Mouse (Mus musculus) limb, embryonic 15.5 days (tissue): Measurements from ENCODE around the gene Rbm38. TPM values are rescaled to one million over a fixed set of nuclear protein-coding genes. Genes with fewer than 3 reads are reported as not detected.

Source experiments
- ATAC-seq: fragments of 200-750 bp; cut with Nextera tagmentation; 2 replicates; pipeline ENCODE4 v1.8.0; 2017; ENCODE audit warnings: low read depth, moderate TSS enrichment; ENCODE audit not compliant: insufficient number of reproducible peaks, low FRiP score, low TSS enrichment
- H3K27ac ChIP-seq: fragments of 300-500 bp; sonication (generic); 2 replicates; pipeline ENCODE4 v1.5.1; 2015; ENCODE audit warnings: moderate library complexity, mild to moderate bottlenecking, inconsistent platforms
- H3K27me3 ChIP-seq: fragments of 300-500 bp; sonication (generic); 2 replicates; pipeline ENCODE4 v1.6.1; 2015; ENCODE audit warnings: inconsistent platforms
- H3K36me3 ChIP-seq: fragments of 300-500 bp; sonication (generic); 2 replicates; pipeline ENCODE4 v1.6.1; 2015; ENCODE audit warnings: inconsistent platforms
- H3K4me1 ChIP-seq: fragments of 300-500 bp; sonication (generic); 2 replicates; pipeline ENCODE4 v1.6.1; 2015; ENCODE audit warnings: inconsistent platforms
- H3K4me2 ChIP-seq: fragments of 300-500 bp; sonication (generic); 2 replicates; pipeline ENCODE4 v1.6.1; 2015; ENCODE audit warnings: mild to moderate bottlenecking, inconsistent platforms
- H3K4me3 ChIP-seq: fragments of 300-500 bp; sonication (generic); 2 replicates; pipeline ENCODE4 v1.5.1; 2015; ENCODE audit warnings: mild to moderate bottlenecking, inconsistent platforms
- H3K9ac ChIP-seq: fragments of 300-500 bp; sonication (generic); 2 replicates; pipeline ENCODE4 v1.6.1; 2015; ENCODE audit warnings: inconsistent platforms
- H3K9me3 ChIP-seq: fragments of 300-500 bp; sonication (generic); 2 replicates; pipeline ENCODE4 v1.6.1; 2016; ENCODE audit warnings: inconsistent platforms
- WGBS: fragments of 180-500 bp; shearing (Covaris S2); methylation state at CpG from one replicate; pipeline ENCODE4 v1.1.7; 2015; 5-methylcytosine and 5-hydroxymethylcytosine counted together
- polyA plus RNA-seq: library from polyadenylated mRNA; unstranded; fragments of >200 nt; fragmentation: Nextera tagmentation; extraction: Ambion mirVana; gene quantifications from 2 replicates; pipeline ENCODE4 v1.2.1, GENCODE M21; 2015

Rbm38 gene
- 21.9 and 37.9 TPM in 2 replicates for polyA plus RNA-seq

DNA sequence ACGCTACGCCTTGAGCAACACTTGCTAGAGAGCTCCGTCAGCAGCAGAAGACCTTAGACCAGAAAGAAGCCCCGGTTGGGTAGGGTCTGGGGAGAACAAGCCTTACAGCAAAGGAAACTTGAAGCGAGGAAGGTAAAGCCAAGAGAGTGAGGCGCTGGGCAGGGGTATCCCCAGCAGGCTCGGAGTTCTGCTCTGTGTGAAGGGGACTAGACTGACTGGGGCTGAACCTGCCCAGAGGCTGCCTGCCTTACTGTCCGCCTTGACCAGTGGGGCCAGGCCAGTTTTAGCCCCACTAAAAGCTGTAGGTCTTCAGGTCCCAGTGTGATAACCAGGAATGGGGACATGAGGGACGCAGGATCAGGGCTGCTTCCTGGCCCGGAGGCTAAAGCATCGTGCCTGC lies at the start of gene Rbm38:
Gene Rbm38, plus strand, starts transcription at position 69 of the 400 bp plus-strand sequence.
- WGBS, result 42% methylated on average over 11 of the region's 11 CpGs
- peaks cover 48% of the 10 kb centered on the region for H3K4me1 ChIP-seq
- no peak within 1 kb of the TSS for H3K27ac ChIP-seq

DNA sequence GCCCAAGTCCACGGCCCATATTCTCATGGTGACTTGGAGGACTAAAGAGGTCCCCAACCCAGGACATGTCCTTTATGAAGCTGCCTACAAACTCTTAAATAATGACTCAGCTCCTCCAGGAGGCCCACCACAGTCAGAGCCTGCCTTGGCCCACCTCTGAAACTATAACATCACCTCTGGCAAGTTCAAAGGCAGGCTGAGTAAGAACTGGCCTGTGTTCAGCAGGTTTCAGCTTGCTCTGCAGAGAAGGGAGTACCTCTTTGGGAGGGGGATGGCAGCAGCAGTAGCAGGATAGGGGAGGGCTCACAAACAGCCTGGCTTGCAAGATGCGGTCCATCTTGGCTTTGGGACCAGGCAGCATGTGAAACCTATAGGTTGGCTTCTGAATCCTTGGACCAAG lies 48.4 kb upstream of the Rbm38 start:
- no peak for ATAC-seq
- Histone ChIP-seq H3K27me3 (no peaks in the 10 kb centered on the region), H3K27ac (no peak overlapping the region), H3K4me1 (peaks cover 7% of the 10 kb centered on the region), H3K9me3 (no peaks in the 10 kb centered on the region), H3K9ac (no peak overlapping the region), H3K4me2 (no peak overlapping the region), H3K36me3 (no peaks in the 10 kb centered on the region), H3K4me3 (no peak overlapping the region)
- whole genome bisulfite sequencing, result 77% methylated on average over 2 of the region's 2 CpGs

More for the DNA sequence above, at the start of gene Rbm38:
- peak within 1 kb of the TSS; percentile 83 for H3K4me3 ChIP-seq
- H3K9ac ChIP-seq, result no peak within 1 kb of the TSS
- peaks cover 8% of the 10 kb centered on the region for H3K27me3 ChIP-seq
- H3K4me2 ChIP-seq, result peak within 1 kb of the TSS; percentile 90
- ATAC-seq, result no peak
- H3K36me3 ChIP-seq, result peaks cover 8% of the 10 kb centered on the region
- H3K9me3 ChIP-seq, result no peaks in the 10 kb centered on the region

- no peak overlapping the region for H3K4me3 ChIP-seq
- H3K27ac ChIP-seq, result no peak overlapping the region
- WGBS, result 26% methylated on average over 7 of the region's 7 CpGs
- H3K9ac ChIP-seq, result no peak overlapping the region
- peaks cover 20% of the 10 kb centered on the region for H3K4me1 ChIP-seq
- no peaks in the 10 kb centered on the region for H3K36me3 ChIP-seq
- ATAC-seq, result no peak
- H3K4me2 ChIP-seq, result no peak overlapping the region
- no peaks in the 10 kb centered on the region for H3K27me3 ChIP-seq
- H3K9me3 ChIP-seq, result no peaks in the 10 kb centered on the region
Observed at GRCm38 (mm10) chr2:172973806-172974565, 46.3 kb upstream of the Rbm38 start.

- ATAC-seq, result no peak
- H3K9me3 ChIP-seq, result no peaks in the 10 kb centered on the region
- H3K27me3 ChIP-seq, result no peaks in the 10 kb centered on the region
- H3K4me3 ChIP-seq, result no peak overlapping the region
- H3K27ac ChIP-seq, result no peak overlapping the region
- 47% methylated on average over 7 of the region's 7 CpGs for WGBS
- H3K4me1 ChIP-seq, result peaks cover 20% of the 10 kb centered on the region
- no peaks in the 10 kb centered on the region for H3K36me3 ChIP-seq
- no peak overlapping the region for H3K9ac ChIP-seq
- no peak overlapping the region for H3K4me2 ChIP-seq
Observed at GRCm38 (mm10) chr2:172974701-172975100, 45.6 kb upstream of the Rbm38 start.

DNA sequence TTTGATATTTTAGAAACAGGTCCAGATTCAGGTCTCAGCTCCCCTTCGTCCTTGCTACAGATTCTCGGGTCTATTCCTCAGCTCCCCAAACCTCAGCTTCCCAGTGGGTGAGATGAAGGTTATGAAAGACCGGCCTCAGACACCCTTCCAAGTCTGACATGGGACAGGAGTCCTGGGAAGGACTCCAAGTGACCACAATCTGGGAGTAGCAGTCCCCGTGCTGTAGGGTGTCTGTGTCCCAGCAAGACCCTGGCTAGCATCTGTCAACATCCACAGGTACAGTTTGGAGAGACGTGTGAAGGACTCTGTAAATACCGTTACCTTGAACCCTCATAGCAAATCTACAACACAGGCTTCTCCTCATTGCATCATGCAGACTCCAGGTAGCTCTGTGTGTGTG lies 45.1 kb upstream of the Rbm38 start:
- no peak for ATAC-seq
- no peak overlapping the region for H3K27ac ChIP-seq
- no peaks in the 10 kb centered on the region for H3K36me3 ChIP-seq
- no peak overlapping the region for H3K4me3 ChIP-seq
- no peaks in the 10 kb centered on the region for H3K9me3 ChIP-seq
- no peaks in the 10 kb centered on the region for H3K27me3 ChIP-seq
- no peak overlapping the region for H3K4me2 ChIP-seq
- no peak overlapping the region for H3K9ac ChIP-seq
- 79% methylated on average over 6 of the region's 6 CpGs for WGBS
- H3K4me1 ChIP-seq, result peaks cover 20% of the 10 kb centered on the region

DNA sequence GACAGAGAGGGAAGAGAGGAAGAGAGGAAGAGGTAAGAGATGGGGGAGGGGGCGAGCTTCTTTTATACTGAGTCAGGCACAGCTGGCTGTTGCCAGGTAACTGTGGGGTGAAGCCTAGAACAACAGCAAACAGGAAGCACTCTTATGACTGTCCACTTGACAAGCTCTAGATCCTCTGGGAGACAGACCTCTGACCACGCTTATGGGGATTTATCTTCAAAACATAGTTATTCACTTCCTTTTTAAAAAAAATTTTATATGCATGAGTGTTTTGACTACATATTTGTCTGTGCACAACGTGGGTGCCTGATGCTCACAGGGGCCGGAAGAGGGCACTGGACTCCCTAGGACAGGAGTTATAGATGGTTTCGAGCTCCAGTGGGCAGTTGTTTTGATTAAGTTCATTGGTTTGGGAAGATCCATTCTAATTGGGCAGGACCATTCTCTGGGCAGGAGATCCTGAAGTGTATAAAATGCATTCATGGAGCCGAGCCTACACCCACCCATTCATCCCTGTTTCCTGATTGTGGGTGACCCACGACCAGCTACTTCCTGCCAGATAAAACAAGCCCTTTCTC lies 43.5 kb upstream of the Rbm38 start:
- H3K27me3 ChIP-seq, result no peaks in the 10 kb centered on the region
- H3K9ac ChIP-seq, result no peak overlapping the region
- no peaks in the 10 kb centered on the region for H3K9me3 ChIP-seq
- 25% methylated on average over 7 of the region's 7 CpGs for WGBS
- peaks cover 20% of the 10 kb centered on the region for H3K4me1 ChIP-seq
- ATAC-seq, result no peak
- H3K4me3 ChIP-seq, result no peak overlapping the region
- H3K4me2 ChIP-seq, result peak overlapping the region; percentile 31; the same call in 1 of the 2 replicates
- H3K27ac ChIP-seq, result peak overlapping the region; percentile 61; the same call in 1 of the 2 replicates
- H3K36me3 ChIP-seq, result no peaks in the 10 kb centered on the region

DNA sequence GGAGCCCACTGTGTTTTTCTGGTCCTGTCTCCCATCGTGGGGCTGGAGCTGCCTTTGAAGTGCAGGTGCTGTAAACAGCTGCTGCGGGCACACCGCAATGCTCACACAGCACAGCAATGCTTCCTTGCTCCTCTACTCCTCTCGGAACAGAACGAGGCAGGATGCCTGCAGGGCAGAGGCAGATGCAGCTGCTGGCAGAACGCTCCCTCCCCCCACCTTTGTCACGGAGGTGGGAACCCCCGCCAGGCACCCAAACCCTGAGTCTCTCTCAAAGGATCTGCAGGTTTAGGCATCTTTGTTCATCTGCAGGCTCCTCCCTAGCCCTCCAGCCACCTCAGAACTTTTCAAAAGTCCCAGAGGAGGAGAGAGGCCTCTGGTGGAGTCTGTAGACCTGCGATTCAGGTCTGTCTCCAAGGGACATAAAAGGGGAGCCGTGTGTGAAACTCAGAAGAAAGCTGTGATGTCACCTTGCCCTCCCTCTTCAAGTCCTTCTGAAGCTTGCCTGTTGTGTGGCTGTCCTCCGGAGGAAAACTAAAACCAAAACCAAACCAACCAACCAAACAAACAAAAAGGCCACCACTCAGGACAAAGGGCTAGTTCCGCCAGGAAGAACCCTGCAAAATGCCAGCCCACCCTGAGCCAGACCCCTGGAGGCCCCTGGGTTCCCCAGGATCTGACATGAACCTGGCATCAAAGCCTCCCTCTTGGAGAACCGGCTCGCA lies 42.7 kb upstream of the Rbm38 start, which contains the start of gene Spo11:
Gene Spo11, plus strand, starts transcription at position 292 of the 722 bp plus-strand sequence.
- no peak within 1 kb of the TSS for H3K4me3 ChIP-seq

DNA sequence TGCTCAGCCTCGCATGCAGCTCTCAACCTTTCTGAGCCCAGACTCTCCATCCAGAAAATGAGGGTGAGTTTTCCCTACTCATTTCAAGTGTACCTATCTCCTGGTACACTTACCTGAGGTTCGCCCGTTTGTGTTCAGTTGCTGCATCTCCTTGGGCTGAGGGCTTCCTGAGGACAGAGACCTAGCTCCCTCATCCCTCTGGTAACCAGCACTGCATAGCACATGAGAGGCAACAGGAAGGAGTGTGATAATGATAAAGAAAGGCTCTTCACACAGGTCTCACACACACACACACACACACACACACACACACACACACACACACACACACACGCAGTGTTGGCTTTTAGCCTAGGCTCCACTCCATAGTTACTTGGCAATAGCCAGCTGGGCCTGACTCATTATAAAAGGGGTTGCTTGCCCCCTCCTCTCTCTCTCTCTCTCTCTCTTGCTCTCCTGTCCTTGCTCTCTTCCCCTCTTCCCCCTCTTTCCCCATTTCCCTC lies 42.1 kb upstream of the Rbm38 start:
- peak overlapping the region; percentile 68; the same call in 1 of the 2 replicates for H3K27ac ChIP-seq
- no peaks in the 10 kb centered on the region for H3K36me3 ChIP-seq
- H3K9ac ChIP-seq, result no peak overlapping the region
- H3K4me1 ChIP-seq, result peaks cover 17% of the 10 kb centered on the region
- H3K4me2 ChIP-seq, result no peak overlapping the region
- no peak overlapping the region for H3K4me3 ChIP-seq
- 46% methylated on average over 4 of the region's 4 CpGs for whole genome bisulfite sequencing
- H3K9me3 ChIP-seq, result no peaks in the 10 kb centered on the region
- no peak for ATAC-seq
- no peaks in the 10 kb centered on the region for H3K27me3 ChIP-seq

More for the DNA sequence above, 42.7 kb upstream of the Rbm38 start, which contains the start of gene Spo11:
- Histone ChIP-seq H3K27ac (peak within 1 kb of the TSS; percentile 68), H3K9ac (no peak within 1 kb of the TSS), H3K27me3 (no peaks in the 10 kb centered on the region), H3K4me2 (peak within 1 kb of the TSS; percentile 31), H3K36me3 (no peaks in the 10 kb centered on the region), H3K4me1 (peaks cover 17% of the 10 kb centered on the region), H3K9me3 (no peaks in the 10 kb centered on the region)
- peak; percentile 50; the same call in 1 of the 2 replicates for ATAC-seq
- WGBS, result 12% methylated on average over 14 of the region's 14 CpGs

DNA sequence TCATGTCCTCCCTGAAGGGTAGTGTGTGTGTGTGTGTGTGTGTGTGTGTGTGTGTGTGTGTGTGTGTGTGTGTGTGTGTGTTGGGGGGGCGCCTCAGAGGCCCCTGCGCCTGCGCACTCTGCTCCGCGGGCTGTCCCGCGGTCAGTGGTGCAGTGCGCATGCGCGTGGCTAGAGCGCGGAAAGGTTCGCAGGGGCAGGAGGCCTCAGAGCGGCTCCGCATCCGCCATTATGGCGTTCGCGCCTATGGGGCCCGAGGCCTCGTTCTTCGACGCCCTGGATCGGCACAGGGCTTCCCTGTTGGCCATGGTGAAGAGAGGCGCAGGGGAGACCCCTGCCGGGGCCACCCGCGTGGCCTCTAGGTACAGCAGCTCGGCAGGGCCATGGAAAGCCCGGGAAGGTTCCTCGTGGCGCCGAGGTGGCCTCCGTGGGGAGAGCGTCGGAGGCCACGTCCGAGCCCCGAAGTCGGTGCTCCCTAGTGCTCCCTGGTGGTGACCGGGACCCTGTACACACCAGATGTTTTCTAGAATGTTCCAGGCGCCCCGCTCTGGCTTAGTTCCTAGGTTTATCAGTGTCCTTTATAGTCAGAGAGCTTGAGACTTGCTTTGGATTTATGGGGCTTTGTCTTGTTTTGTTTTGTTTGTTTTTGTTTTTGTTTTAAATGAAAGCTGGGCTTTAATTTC lies 40.5 kb upstream of the Rbm38 start:
- no peaks in the 10 kb centered on the region for H3K27me3 ChIP-seq
- no peak overlapping the region for H3K4me3 ChIP-seq
- H3K9me3 ChIP-seq, result no peaks in the 10 kb centered on the region
- no peaks in the 10 kb centered on the region for H3K36me3 ChIP-seq
- WGBS, result 91% methylated on average over 43 of the region's 43 CpGs
- no peak overlapping the region for H3K4me2 ChIP-seq
- no peak for ATAC-seq
- H3K9ac ChIP-seq, result no peak overlapping the region
- H3K4me1 ChIP-seq, result peaks cover 17% of the 10 kb centered on the region
- H3K27ac ChIP-seq, result no peak overlapping the region

DNA sequence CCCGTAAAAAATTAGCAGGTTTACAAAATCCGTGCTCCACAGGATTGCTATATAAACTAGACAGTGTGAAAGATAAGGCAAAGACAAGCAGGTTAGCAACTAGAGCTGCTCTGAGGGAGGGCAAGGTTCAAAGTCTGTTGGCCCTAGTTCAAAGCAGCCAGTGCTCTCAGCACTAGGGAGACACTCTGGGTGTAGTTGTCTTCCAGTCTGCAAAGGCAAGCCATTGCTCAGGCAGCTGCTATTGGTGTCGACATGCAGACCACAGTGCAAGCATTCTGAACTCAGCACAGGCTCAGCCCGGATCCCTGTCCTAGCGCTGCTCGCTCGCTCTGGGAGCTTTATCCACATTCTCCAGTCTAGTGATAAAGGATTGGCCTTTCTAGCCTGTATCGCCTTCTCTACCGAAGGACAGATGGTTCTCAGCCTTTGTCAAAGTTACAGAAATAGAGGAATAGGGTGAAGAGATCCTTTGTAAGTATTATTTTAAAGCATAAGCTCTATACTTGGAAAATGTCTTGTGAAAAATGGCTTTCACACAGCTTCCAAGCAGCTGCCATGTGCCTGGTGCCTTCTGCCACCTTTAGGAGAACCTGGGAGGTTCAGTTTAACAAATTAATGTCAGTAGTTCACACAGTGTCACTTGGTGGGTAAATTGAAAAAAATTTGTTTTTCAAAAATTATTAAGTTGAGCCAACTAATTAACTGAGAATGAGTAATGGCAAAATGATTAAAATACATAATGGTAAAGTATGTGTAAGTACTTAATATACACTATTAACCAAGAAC lies 37.3 kb upstream of the Rbm38 start:
- no peak for ATAC-seq
- H3K27me3 ChIP-seq, result no peaks in the 10 kb centered on the region
- H3K9ac ChIP-seq, result no peak overlapping the region
- no peak overlapping the region for H3K4me3 ChIP-seq
- H3K9me3 ChIP-seq, result no peaks in the 10 kb centered on the region
- H3K4me2 ChIP-seq, result no peak overlapping the region
- peaks cover 2% of the 10 kb centered on the region for H3K4me1 ChIP-seq
- H3K27ac ChIP-seq, result no peak overlapping the region
- WGBS, result 72% methylated on average over 9 of the region's 9 CpGs
- no peaks in the 10 kb centered on the region for H3K36me3 ChIP-seq

DNA sequence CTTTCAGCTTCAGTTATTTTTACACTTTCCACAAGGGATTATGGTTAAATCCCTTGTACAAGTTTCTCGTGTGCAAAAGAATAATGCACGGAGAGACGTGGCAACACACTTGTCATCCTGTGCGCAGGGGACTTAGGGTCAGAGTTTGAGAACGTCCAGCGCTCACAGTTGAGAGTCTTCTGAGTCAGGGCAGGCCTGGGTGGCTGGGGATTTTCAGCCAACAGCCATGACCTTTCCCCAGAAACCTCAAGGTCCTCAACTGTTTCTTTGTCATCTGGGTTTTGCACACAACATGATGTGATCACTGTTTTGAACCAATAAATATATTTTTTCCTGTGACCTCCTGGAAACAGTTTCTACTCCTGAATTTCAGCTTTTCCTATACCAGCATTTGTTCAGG lies 30.1 kb upstream of the Rbm38 start:
- Histone ChIP-seq H3K36me3 (no peaks in the 10 kb centered on the region), H3K27me3 (no peaks in the 10 kb centered on the region), H3K4me1 (no peaks in the 10 kb centered on the region), H3K27ac (no peak overlapping the region), H3K9ac (no peak overlapping the region), H3K9me3 (no peaks in the 10 kb centered on the region), H3K4me2 (no peak overlapping the region), H3K4me3 (no peak overlapping the region)
- WGBS, result 74% methylated on average over 6 of the region's 6 CpGs
- ATAC-seq, result no peak
